Comparison of ENCODE assay signal across 7 mouse cellular contexts in the genomic region with DNA sequence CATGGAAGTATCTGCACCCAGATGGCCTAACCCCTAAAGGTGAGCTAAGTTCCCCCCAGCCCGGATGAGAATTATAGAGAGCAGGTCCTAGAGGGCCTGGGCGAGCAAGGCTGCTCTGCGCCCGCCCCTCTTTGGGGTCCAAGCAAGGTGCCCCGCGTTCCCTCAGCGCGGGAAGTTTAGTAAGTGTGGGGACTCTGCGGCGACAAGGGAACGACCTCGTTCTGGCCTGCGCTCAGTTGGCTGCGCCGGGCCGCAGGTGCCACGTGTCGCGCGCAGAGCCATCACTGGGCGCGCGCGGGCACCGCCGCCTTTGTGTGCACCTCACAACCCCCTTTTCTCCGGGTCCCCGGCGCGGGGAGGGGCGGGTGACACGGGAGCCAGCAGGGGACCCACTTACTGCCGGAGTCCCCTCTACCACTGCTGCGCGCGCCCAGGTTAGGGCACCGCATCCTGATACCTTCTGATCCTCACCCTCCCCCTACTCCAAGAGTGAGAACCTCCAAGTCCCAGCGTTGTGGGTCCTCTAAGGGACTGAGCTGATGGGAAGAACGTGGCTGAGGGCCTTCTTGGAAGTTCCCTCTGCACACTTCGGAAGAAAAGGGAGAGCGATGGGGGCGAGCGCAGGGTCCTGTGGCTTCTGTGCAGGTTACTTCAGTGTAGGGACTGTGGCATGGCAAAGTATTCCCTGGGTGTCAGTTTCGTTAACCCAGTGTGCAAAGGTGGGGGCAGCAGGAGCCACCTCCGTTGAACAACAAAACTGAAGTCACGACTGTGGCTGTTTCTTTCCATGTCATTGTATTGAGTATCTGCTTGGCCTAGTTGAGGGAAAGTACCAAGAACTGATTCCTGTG. TPM values are rescaled to one million over a fixed set of nuclear protein-coding genes. Genes with fewer than 3 reads are reported as not detected.
DNase-seq lines count a peak whose midpoint lies in the region; ATAC-seq lines count a peak whose summit lies in the region.

No protein-coding gene starts in this region.

- peak overlapping the region; percentile 66 for H3K4me2 ChIP-seq in forebrain, embryonic 11.5 days (ENCODE audit: low read depth, low read length, severe bottlenecking)
- peak overlapping the region; percentile 90 for H3K4me2 ChIP-seq in limb, embryonic 12.5 days
- peak overlapping the region; percentile 61 for H3K4me2 ChIP-seq in stomach, embryonic 14.5 days (replicated peaks; ENCODE audit: low read depth, low read length)

- no peak overlapping the region for H3K27ac ChIP-seq in forebrain, embryonic 11.5 days (ENCODE audit: low read depth, low read length)
- no peak overlapping the region for H3K27ac ChIP-seq in limb, embryonic 12.5 days
- no peak overlapping the region for H3K27ac ChIP-seq in stomach, embryonic 14.5 days (ENCODE audit: low read length)

- peak overlapping the region; percentile 29 for H3K4me3 ChIP-seq in forebrain, embryonic 11.5 days (ENCODE audit: low read depth, low read length)
- peak overlapping the region; percentile 46 for H3K4me3 ChIP-seq in limb, embryonic 12.5 days (replicated peaks)
- peak overlapping the region; percentile 25 for H3K4me3 ChIP-seq in stomach, embryonic 14.5 days (ENCODE audit: low read depth, low read length)

- ATAC-seq in forebrain, embryonic 11.5 days (replicated peaks; ENCODE audit: low FRiP score): peak; percentile 47; the same call in 1 of the 2 replicates
- peak; percentile 31; the same call in 1 of the 2 replicates for ATAC-seq in limb, embryonic 12.5 days (ENCODE audit: insufficient number of reproducible peaks, insufficient read depth, low FRiP score, low TSS enrichment, low read depth)
- ATAC-seq in stomach, embryonic 14.5 days (ENCODE audit: insufficient number of reproducible peaks, insufficient read depth, low FRiP score, low read depth): no peak
- no peak for ATAC-seq in erythroid progenitor cell, adult 5-6 weeks (replicated peaks; ENCODE audit: low FRiP score, poor library complexity, severe bottlenecking)
- ATAC-seq in erythroblast, adult 5-6 weeks (replicated peaks; ENCODE audit: low FRiP score, poor library complexity, severe bottlenecking): no peak

- no peaks in the 10 kb centered on the region for H3K9me3 ChIP-seq in forebrain, embryonic 11.5 days (ENCODE audit: control insufficient read depth, low read length)
- H3K9me3 ChIP-seq in limb, embryonic 12.5 days: no peaks in the 10 kb centered on the region
- H3K9me3 ChIP-seq in stomach, embryonic 14.5 days (ENCODE audit: control insufficient read depth, low read depth, low read length): no peaks in the 10 kb centered on the region

- peaks cover 10% of the 10 kb centered on the region for H3K4me1 ChIP-seq in forebrain, embryonic 11.5 days (replicated peaks; ENCODE audit: control insufficient read depth, insufficient read depth, low read length)
- H3K4me1 ChIP-seq in limb, embryonic 12.5 days (replicated peaks): peaks cover 18% of the 10 kb centered on the region
- 0 out of 2 replicates have a peak, but pooled peaks cover 5% of the 10 kb centered on the region for H3K4me1 ChIP-seq in stomach, embryonic 14.5 days (ENCODE audit: control insufficient read depth, insufficient read depth, low read length)

- H3K36me3 ChIP-seq in forebrain, embryonic 11.5 days (ENCODE audit: control insufficient read depth, insufficient read depth, low read length): no peaks in the 10 kb centered on the region
- no peaks in the 10 kb centered on the region for H3K36me3 ChIP-seq in limb, embryonic 12.5 days
- no peaks in the 10 kb centered on the region for H3K36me3 ChIP-seq in stomach, embryonic 14.5 days (ENCODE audit: control insufficient read depth, insufficient read depth, low read length)

- 4% methylated on average over 46 of the region's 46 CpGs for WGBS in forebrain, embryonic 11.5 days
- 7% methylated on average over 46 of the region's 46 CpGs for WGBS in limb, embryonic 12.5 days
- WGBS in stomach, embryonic 14.5 days: 12% methylated on average over 45 of the region's 46 CpGs

- peaks cover 18% of the 10 kb centered on the region for H3K27me3 ChIP-seq in forebrain, embryonic 11.5 days (ENCODE audit: control insufficient read depth, insufficient read depth, low read length)
- H3K27me3 ChIP-seq in limb, embryonic 12.5 days: peaks cover 43% of the 10 kb centered on the region
- H3K27me3 ChIP-seq in stomach, embryonic 14.5 days (ENCODE audit: control insufficient read depth, insufficient read depth, low read length): no peaks in the 10 kb centered on the region

- DNase-seq in ovary, postnatal 36 days (ENCODE audit: low spot score): peak; percentile 6
- no peak for DNase-seq in ovary, adult 18-20 months (ENCODE audit: low spot score)
- DNase-seq in forebrain, embryonic 11.5 days (ENCODE audit: low spot score): peak; percentile 68

- H3K9ac ChIP-seq in forebrain, embryonic 11.5 days (ENCODE audit: low read length): peak overlapping the region; percentile 39
- peak overlapping the region; percentile 63 for H3K9ac ChIP-seq in limb, embryonic 12.5 days (replicated peaks)
- H3K9ac ChIP-seq in stomach, embryonic 14.5 days (replicated peaks; ENCODE audit: low read depth, low read length): peak overlapping the region; percentile 25

RNA-seq across cellular contexts. Expression of a gene that starts 0.7 kb away (rescaled TPM):
- polyA plus RNA-seq in forebrain, embryonic 11.5 days (2014; fragmentation: Nextera tagmentation; extraction: Ambion mirVana): 153 and 159 TPM in 2 replicates
- polyA plus RNA-seq in limb, embryonic 12.5 days (2016; fragmentation: Nextera tagmentation; extraction: Ambion mirVana): 64.5 and 88.5 TPM in 2 replicates
- 466 and 470 TPM in 2 replicates for polyA plus RNA-seq in stomach, embryonic 14.5 days (2014; fragmentation: Nextera tagmentation; extraction: Ambion mirVana)
- total RNA-seq in erythroid progenitor cell, adult 5-6 weeks (2015; ENCODE audit: low replicate concordance): not detected in 2 replicates
- total RNA-seq in erythroid progenitor cell, adult 5-6 weeks (2017; ENCODE audit: low replicate concordance): not detected in 2 replicates
- 0.84 TPM in 1 of 2 replicates, not detected in the other for total RNA-seq in erythroblast, adult 5-6 weeks (2015; ENCODE audit: low replicate concordance)
- under 0.01 TPM in 1 of 2 replicates, not detected in the other for total RNA-seq in erythroblast, adult 5-6 weeks (2017; ENCODE audit: low replicate concordance)

RNA-seq across cellular contexts. Expression of a gene that starts 55.9 kb away (rescaled TPM):
- 37.9 and 42.2 TPM in 2 replicates for polyA plus RNA-seq in forebrain, embryonic 11.5 days (2014; fragmentation: Nextera tagmentation; extraction: Ambion mirVana)
- 37.2 and 39.4 TPM in 2 replicates for polyA plus RNA-seq in limb, embryonic 12.5 days (2016; fragmentation: Nextera tagmentation; extraction: Ambion mirVana)
- 45.9 and 47.4 TPM in 2 replicates for polyA plus RNA-seq in stomach, embryonic 14.5 days (2014; fragmentation: Nextera tagmentation; extraction: Ambion mirVana)
- 4.7 and 6.7 TPM in 2 replicates for total RNA-seq in erythroid progenitor cell, adult 5-6 weeks (2015; ENCODE audit: low replicate concordance)
- total RNA-seq in erythroid progenitor cell, adult 5-6 weeks (2017; ENCODE audit: low replicate concordance): 3.7 and 5.6 TPM in 2 replicates
- 3.5 and 4.2 TPM in 2 replicates for total RNA-seq in erythroblast, adult 5-6 weeks (2015; ENCODE audit: low replicate concordance)
- total RNA-seq in erythroblast, adult 5-6 weeks (2017; ENCODE audit: low replicate concordance): 2.8 and 3.1 TPM in 2 replicates

Comparison
In these comparisons a context has a peak if more than half of its experiments do, and no peak if none do; other contexts are left out.
1. ATAC-seq: peak in forebrain, embryonic 11.5 days (single experiment) and limb, embryonic 12.5 days (single experiment); none in stomach, embryonic 14.5 days (single experiment), erythroid progenitor cell, adult 5-6 weeks (single experiment) and erythroblast, adult 5-6 weeks (single experiment).
2. Peak in every context shown above with its lines, with median percentiles within 50 percentile points of each other: H3K4me2 ChIP-seq, H3K4me3 ChIP-seq and H3K9ac ChIP-seq.